Mouse (Mus musculus): Measurements from ENCODE around the gene Rusc2. TPM values are rescaled to one million over a fixed set of nuclear protein-coding genes. Genes with fewer than 3 reads are reported as not detected.

Gene Rusc2
- polyA plus RNA-seq, 1 experiment: 50.6 TPM

DNA sequence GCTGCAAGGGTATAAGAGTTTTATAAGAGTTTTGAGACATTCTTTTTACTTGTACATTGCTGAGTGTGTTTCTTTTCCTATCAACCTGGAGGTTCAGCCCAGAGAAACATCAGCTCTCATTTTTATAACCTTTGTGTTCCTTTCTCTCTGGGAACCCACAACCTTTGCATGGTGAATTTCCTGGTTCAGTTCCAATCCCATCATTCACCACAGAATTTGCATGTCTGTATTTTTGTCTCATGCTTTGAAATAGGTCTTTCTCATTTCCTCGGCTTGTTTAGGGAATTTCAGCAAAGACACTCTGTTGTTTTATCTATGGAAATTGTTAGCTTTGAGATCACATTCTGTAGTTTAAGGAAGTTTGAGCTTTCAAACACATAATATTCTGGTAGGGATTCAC, 91.9 kb downstream of the Rusc2 start:
- TF ChIP-seq POLR2A (IDR thresholded peaks at IDR 0.05; ENCODE audit: extremely low read depth, insufficient read depth, low read length) (no peak), CTCF (IDR thresholded peaks at IDR 0.05; ENCODE audit: extremely low read depth, insufficient read depth, low read length) (no peak)
- no peak overlapping the region for H3K4me3 ChIP-seq (ENCODE audit: insufficient read depth, low read length)
- no peak overlapping the region for H3K27ac ChIP-seq (ENCODE audit: insufficient read depth, low read length)
- no peaks in the 10 kb centered on the region for H3K4me1 ChIP-seq (ENCODE audit: control insufficient read depth, insufficient read depth, low read length)

DNA sequence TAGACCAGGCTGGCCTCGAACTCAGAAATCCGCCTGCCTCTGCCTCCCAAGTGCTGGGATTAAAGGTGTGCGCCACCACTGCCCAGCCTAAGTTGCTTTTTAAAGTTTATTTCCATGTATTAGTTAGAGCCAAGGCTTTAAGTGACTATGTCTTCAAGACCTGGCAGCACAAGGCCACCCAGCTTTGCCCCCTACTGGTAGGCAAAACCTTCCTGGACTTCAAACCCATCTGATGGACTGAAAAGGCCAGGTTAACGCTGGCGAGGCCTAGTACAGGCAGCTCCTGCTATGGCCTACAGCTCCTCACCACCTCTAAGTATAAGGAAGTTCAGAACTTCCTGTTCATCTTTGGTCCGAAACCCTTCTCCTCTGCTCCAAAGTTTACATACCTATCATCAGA, 94.8 kb downstream of the Rusc2 start:
- TF ChIP-seq CTCF (IDR thresholded peaks at IDR 0.05; ENCODE audit: extremely low read depth, insufficient read depth, low read length) (no peak), POLR2A (IDR thresholded peaks at IDR 0.05; ENCODE audit: extremely low read depth, insufficient read depth, low read length) (no peak)
- Histone ChIP-seq H3K27ac (ENCODE audit: insufficient read depth, low read length) (no peak overlapping the region), H3K4me1 (ENCODE audit: control insufficient read depth, insufficient read depth, low read length) (no peaks in the 10 kb centered on the region), H3K4me3 (ENCODE audit: insufficient read depth, low read length) (no peak overlapping the region)

Other genes starting within 250 kb of the Rusc2 start
- gene Atp8b5, start 114.8 kb upstream of the Rusc2 start, polyA plus RNA-seq (2012; rRNA removed): 0.55 and 0.77 TPM in 2 replicates
- 1.8 and 1.9 TPM in 2 replicates for gene Fam166b, start 47.2 kb downstream of the Rusc2 start, polyA plus RNA-seq (2012; rRNA removed)
- gene Tesk1, start 60.0 kb downstream of the Rusc2 start, polyA plus RNA-seq (2012; rRNA removed): 77.0 and 78.5 TPM in 2 replicates
- 1.0 and 1.8 TPM in 2 replicates for gene Cd72, start 72.6 kb downstream of the Rusc2 start, polyA plus RNA-seq (2012; rRNA removed)
- gene Sit1, start 101.8 kb downstream of the Rusc2 start, polyA plus RNA-seq (2012; rRNA removed): 0.08 TPM in 1 of 2 replicates, not detected in the other
- gene Ccdc107, start 110.9 kb downstream of the Rusc2 start, polyA plus RNA-seq (2012; rRNA removed): 75.7 and 82.6 TPM in 2 replicates
- 0.55 and 2.7 TPM in 2 replicates for gene Arhgef39, start 117.7 kb downstream of the Rusc2 start, polyA plus RNA-seq (2012; rRNA removed)
- gene Car9, start 125.0 kb downstream of the Rusc2 start, polyA plus RNA-seq (2012; rRNA removed): 0.32 and 0.61 TPM in 2 replicates
- 10.4 and 12.5 TPM in 2 replicates for gene Tpm2, start 141.8 kb downstream of the Rusc2 start, polyA plus RNA-seq (2012; rRNA removed)
- gene Creb3, start 180.4 kb downstream of the Rusc2 start, polyA plus RNA-seq (2012; rRNA removed): 61.8 and 65.9 TPM in 2 replicates
- 44.3 and 46.5 TPM in 2 replicates for gene Tln1, start 180.7 kb downstream of the Rusc2 start, polyA plus RNA-seq (2012; rRNA removed)
- 35.7 and 38.8 TPM in 2 replicates for gene Rgp1, start 196.7 kb downstream of the Rusc2 start, polyA plus RNA-seq (2012; rRNA removed)
- gene Gba2, start 196.9 kb downstream of the Rusc2 start, polyA plus RNA-seq (2012; rRNA removed): 96.7 and 105 TPM in 2 replicates
- gene Msmp, start 202.5 kb downstream of the Rusc2 start, polyA plus RNA-seq (2012; rRNA removed): 0.15 and 0.34 TPM in 2 replicates
- gene Npr2, start 250.0 kb downstream of the Rusc2 start, polyA plus RNA-seq (2012; rRNA removed): 115 and 129 TPM in 2 replicates